Mouse (Mus musculus) liver, embryonic 18 days (tissue): ENCODE measurements around the gene Sgcg. TPM values are rescaled to one million over a fixed set of nuclear protein-coding genes. Genes with fewer than 3 reads are reported as not detected.

Experiments
- polyA plus RNA-seq: library from polyadenylated mRNA; depleted of rRNA; stranded (reverse); fragments of >200 nt; gene quantifications from 2 replicates; pipeline ENCODE4 v1.2.3, GENCODE M21; 2012; rRNA removed

Sgcg gene
- polyA plus RNA-seq: 0.02 and 0.06 TPM in 2 replicates

DNA sequence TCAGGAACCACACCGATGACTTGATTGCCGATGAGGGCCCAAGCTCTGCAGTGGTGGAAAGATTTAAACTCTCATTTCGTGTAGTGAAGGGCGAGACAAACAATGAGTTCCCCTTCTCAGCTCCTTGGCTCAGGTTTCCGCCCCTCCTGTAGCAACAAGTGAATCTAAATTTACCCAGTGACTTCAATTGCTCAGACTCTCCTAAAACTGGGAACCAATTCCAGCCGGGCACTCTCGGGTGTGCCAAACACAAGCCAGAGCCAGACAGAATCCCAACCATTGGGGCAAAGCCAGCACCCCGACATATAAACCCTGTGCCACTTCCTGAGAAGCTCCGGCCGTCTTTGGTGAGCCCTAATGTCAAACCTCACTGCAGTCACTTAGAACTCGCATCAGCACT lies at the start of gene Sgcg:
TSS of gene Sgcg (minus strand) at position 139 of the 400 bp plus-strand sequence.

Other genes with a start within 250 kb of the Sgcg start
- gene Tnfrsf19, start 212.0 kb downstream of the Sgcg start, polyA plus RNA-seq: 2.2 and 3.0 TPM in 2 replicates
- gene Sacs, start 120.0 kb downstream of the Sgcg start, polyA plus RNA-seq: 0.88 and 0.95 TPM in 2 replicates
- gene Arl11, start 51.3 kb upstream of the Sgcg start, polyA plus RNA-seq: 3.3 and 3.5 TPM in 2 replicates
- gene Ebpl, start 101.9 kb upstream of the Sgcg start, polyA plus RNA-seq: 2.1 and 3.3 TPM in 2 replicates
- gene Kpna3, start 181.4 kb upstream of the Sgcg start, polyA plus RNA-seq: 8.5 and 9.0 TPM in 2 replicates